Mouse (Mus musculus): ENCODE results near the gene Cdh20.

Cdh20 gene

DNA sequence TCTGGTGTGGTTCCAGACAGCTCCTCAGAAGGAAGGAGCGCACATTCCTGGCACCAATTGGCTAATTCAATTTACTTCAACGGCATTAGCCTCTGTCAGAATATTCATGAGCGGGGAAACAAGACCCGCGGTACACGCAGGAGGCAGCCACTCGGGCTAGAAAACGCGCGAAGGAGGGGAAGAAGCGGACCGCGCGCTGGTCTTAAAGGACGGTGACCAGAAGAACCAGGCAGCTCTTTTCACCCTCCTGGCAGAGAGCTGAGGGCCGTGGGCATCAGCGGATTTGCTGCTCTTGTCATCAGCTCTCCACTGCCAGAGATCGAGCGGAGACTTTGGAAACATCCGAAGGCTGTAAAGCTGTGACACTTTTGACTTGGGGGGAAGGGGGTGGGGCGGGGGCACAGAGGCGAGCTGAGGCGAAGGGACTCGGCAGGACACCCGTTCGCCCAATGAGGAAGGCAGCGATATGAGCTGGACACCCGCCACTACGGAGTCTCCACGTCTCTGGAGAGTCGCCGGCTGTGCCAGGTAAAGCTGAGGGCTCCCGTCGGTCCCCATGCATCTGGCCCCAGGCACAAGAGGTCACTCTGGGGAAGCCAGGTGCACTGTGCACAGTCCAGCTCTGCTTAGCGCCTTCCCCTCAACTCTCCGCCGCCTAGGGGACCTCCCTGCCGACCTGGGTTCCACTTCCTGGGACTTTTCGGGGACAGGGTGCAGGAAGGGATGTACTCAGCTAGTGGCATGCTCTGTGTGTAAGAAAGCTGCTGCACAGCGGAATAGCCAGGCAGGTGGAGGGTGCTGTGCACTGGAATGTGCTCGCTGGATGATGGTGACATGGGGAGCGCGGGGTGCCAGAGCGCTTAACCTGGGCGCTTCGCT lies at the start of gene Cdh20:
Gene Cdh20 (plus strand): TSS at position 159 of the 879 bp plus-strand sequence.
- peak; percentile 3 for DNase-seq

DNA sequence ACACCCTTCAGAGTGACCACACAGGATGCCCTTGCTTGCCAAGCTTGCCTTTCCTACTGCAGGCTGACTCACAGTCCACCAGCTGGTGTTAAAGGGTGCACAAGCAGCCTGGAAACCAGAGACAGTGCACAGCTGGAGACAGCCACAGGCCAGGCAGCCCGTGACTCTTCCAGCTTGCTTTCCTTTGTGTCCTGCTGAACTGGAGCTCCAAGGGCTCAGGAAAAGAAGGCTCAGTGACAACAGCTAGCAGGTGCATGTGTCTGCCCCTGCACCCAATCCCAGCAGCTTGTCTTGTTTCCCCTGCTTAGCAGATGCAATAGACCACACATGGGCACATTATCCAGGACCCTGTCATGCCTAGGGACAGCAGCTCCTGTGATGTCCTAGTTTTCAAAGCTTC lies 21.5 kb upstream of the Cdh20 start:
- DNase-seq, result no peak

DNA sequence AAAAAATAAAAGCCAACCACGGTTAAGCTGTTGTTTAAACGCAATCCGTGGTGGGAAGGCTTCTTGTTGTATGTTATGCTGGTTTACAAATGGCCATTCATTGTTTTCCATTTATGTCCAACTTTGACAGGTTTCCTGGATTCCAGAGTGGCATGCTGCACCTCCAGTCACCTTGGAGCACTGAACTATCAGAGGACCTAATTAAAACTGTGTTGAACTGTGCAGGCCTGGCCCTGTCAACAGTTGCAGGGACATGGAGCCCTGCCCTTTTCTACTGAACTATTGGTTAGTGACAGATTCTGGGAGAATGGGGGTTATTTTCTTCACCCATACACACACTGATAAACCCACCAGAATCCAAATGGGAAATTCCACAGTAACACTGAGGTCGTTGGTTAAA lies 20.9 kb upstream of the Cdh20 start:
- DNase-seq, result no peak

DNA sequence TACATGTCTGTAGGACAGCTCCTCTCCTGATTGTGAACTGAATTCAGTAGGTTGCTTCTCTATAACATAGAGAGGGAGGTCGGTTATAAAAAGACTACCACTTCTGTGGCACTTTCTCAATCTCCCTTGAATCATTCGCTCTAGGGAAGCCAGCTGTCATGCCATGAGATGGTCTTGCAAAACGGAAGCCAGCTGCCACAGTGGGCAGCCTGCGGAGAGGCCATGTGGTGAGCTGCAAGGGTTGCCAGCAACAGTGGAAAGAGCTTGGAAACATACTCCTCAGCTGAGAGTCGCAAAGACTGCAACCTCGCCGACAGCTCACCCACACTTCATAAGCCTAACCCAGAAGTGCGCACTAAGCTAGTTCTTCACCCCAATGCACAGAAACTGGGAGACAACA lies 13.8 kb upstream of the Cdh20 start:
- DNase-seq, result no peak

DNA sequence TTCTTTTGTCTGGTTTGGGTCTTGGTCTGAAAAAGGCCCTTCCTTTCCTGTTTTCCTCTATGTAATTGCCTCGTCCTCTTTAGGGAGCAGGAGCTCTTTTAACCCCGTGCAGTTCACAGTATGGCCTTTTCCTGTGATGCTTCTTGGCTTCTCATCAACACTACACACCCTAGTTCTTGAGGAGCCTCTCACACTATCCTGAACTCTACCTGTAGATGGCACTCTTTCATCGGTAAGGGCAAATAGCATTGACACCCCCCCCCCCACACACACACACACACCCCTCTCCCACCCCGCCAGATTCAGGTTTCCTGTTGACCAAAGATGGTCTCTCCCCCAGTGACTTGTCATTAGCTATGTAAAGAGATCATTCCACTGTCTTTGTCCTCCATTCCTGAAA lies 12.4 kb upstream of the Cdh20 start:
- no peak for DNase-seq

DNA sequence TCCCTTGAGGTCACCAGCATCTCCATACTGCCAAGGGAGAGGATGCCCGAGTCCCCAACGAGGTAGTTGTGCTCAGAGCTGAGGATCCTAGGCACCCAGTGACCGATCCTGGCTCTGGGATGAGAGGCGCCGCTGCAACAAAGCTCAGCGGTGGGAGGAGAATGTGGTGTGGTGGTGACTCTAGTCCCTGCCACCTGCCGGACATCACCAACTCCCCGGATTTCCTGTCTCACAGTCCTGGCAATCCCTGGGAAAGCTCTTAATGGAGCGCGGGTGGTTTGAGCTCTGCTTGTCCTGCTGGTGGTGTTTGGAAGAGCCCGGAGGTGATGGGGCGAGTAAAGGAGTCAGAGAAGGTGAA lies 900 bp downstream of the Cdh20 start:
- no peak for DNase-seq

DNA sequence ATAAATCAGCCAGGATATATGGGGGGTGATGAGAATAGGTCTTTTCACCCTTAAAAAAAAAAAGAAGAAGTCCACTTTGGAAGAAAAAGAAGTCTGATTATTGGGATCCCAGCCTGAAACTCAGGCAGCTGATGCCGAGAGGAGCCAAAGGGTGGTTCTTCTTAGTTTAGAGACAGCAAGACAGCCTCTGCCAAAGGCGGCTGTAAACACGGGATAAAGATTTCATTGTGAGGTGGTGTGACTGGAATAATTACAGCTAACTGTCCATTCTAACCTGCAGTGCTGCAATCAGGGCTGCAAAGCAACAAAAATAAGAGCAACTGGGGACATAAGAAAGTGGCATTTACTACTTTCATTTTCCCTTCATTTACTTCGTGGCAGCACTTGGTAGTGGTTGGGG lies 3.6 kb downstream of the Cdh20 start:
- no peak for DNase-seq

DNA sequence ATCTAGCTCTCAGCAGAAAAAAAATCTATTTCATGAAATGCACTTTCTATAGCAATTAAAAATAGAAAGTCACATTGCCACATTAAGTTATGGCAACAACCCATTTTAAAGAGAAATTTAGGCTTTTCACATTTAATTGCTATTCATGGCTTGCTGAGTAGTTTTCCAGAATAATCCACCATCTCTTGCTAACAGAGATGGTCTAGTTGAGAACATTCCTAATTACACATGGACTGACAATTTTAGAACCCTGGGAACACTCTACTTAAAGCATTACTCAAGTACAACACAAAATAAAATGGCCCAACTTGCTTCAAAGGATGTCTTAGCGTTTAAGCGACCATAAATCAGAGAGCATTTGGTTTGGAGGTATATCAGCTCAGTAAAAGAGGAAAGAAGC lies 4.9 kb downstream of the Cdh20 start:
- no peak for DNase-seq

DNA sequence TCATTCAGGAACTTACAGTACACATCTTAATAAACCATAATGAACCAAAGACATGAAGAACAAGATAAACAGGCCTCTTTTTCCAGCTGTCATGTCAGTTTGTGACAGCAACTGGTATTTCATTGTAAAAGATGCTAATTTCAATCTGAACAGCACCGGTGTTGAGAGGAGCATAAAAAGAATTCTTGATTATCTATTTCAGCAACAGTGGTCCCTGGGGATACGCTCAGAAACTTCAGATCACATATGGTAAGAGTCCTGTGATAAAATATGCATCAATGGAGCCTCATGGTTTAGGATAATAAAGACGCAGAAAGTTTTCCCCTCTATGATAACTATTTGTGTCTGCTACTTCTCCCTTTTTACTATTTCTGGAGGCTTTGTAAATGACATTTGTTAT lies 25.2 kb downstream of the Cdh20 start:
- DNase-seq, result no peak

DNA sequence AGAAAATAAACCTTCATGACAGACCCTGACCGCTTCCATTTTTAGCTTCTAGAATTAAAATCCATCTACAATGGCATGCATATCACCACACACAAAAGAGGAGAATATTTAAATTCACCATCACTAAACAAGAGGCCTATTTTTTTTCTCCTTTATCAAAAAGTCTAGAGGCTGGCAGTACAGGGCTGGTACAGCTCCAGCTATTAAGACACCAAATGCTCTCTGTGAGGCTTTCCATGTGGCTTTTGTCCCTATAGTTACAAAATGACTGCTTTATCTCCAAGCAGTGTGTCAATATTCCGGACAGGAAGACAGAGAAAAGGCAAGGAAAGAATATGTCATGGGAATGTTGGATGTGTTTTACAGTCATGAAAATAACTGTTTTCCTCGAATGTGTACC lies 27.8 kb downstream of the Cdh20 start:
- DNase-seq, result no peak

DNA sequence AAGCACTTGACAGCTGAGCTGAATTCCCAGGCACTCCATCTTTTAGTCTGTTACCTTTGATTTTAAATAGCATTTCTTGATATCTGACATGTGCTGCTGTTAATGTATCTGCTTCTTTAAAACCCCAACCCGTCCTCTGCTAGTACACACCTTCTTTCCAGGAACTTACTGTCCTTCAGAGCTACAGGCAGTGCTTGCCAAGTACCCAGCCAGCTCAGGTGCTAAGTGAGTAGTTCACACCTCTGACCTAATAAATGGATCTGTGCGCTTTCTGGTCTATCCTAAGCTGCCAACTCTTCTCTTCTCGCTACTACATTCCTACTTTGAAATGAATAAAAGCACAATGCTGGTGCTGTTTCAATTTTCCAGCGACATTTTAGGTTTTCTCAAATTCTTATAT lies 28.8 kb downstream of the Cdh20 start:
- DNase-seq, result no peak

DNA sequence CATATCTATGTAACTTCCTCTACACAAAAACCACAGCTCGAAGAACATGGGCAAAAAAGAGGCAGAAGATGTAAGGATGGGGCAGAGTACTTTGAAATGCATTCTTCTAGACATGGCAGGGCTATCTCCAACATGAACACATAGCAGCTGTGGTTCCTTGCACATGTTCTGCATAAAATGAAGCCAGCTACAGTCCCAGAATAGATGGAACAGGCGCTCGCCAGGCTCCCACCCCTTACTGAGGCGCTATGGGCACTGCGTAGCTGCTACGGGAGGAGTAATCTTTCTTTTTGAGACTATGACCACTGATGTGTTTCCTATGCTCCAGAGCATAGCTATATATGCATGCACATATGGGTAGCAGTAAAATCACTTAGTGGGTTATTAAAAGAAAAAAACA lies 36.4 kb downstream of the Cdh20 start:
- no peak for DNase-seq

DNA sequence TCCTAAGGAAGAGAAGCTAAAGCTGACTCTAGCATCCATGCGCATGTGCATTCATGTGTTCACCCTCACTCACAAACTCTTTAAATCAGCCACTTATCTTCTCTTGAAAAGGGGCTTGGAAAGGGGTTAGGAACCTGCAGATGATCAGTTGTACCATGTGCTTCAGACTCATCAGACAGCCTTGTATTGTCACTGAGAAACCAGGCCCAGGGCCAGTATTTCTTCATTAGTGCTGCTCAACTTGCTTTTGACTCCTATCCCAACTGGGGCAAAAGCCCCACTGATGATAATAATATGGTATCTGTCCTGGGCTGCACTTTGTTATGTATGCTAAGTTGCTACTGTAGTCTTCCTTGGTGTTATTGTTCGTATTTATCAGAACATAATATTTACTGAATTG lies 38.9 kb downstream of the Cdh20 start:
- no peak for DNase-seq

DNA sequence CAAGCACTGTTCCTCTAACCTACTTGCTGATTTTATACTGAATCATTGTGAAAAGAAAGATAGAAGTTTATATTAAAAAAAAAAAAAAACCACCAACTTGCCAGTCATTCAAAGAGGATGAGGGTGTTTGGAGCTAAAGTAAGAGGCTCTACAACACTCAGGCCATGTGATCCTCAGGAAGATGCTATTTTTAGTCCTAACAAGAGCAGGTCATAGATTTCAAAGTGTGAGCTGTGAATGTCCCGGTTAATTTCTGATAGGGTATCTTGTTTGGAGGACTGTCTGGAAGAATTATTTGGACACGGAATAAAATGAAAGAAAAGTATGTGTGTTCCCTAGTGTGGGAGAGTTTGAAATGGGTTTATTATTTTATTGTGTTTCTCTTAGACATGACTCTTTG lies 49.2 kb downstream of the Cdh20 start:
- DNase-seq, result no peak

DNA sequence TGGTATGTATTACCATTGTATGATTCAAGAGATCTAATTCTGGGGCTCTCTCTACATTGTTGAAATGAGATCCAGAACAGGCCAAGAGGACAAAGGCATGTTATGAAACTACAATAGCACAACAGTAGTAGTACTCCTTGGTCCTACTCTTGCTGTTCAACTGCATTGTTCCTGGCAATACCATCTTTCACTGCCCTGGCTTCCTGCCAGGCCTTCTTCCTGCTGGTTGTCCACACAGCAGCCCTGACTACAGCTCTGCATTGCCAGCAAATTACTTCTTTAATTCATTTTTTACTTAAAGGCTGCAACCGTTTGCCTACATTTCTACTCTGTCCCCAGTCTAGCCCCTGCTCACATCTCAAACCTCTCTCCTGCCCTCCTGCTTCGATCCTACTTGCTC lies 59.8 kb downstream of the Cdh20 start:
- no peak for DNase-seq

DNA sequence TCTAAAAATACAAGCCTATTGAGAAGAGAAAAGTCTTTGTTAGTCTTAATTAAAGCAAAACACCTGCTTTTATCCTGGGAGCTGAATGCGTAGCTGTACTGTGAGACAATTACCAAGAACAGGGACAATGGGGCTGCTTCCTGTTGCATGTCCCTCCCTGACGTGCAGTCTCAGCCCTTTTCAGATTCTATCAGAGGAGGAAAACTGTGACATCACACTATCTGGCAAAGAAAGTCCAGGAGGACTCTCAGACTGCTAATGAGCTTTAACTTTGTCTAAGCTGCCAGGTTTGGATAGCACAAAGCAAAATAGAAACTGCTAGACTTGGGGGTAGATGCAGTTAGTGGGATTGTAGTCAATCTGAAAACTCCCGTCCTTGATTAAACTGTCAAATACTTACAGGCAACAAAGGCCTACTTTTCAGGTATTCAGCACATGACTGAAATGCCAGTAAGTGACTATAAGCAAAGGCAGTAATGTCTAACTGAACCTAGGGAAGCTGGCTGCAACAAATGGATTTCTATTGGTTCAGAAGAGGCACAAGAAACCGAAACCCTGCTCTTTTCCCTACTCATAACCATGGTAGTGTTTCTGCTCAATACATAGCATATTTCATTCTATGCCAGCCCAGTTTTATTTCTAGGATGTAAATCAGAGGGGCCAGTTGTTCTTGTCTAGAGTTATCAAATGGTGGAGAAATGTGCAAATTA lies 70.0 kb downstream of the Cdh20 start:
- no peak for DNase-seq

DNA sequence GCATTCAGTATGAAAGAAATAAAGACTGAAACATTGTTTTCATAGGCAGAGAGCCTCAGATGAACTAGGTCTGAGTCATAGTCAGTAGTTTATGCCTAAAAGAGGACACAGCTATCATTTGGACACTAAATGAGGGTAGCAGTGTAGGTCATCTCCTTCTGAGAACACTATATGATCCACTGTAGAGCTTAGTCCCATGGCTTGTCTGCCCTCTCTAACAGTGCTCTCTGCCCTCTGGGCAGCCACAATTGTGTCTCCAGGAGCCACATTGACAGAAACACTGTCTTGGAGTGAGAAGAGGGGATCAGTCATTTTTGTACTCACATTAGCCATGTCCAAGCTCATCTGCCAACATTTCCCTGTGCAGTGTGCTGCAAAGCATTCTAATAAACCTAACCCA lies 70.7 kb downstream of the Cdh20 start:
- DNase-seq, result no peak

DNA sequence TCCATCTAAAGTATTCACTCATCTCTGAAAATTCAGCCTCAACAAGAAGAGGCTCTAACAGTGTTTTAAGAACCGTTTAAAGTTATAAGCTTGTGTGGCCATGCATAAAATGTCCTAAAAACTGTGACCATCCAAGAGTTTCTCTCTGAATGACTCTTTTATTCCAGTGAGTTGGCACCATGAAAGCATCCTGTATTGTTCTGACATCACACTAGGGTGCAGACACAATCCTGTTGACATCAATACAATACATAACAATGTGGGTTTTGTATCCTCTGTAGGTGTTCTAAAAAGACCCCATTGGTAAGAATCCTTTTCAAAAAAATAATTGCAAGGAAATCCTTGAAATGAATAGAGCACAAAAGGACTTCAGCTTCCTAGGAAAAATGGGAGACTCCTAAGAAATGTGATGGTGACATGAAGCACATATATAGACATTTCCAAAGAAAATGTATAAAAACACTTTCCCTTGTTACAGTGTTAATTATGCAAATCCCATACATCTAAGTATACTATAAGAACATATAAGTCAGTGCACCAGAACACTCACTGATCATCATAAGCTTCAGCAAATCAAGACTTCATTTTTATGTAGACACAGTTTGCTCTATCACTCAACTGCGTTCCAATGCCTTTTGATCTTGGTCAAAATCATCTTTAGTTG lies 80.1 kb downstream of the Cdh20 start:
- DNase-seq, result no peak

DNA sequence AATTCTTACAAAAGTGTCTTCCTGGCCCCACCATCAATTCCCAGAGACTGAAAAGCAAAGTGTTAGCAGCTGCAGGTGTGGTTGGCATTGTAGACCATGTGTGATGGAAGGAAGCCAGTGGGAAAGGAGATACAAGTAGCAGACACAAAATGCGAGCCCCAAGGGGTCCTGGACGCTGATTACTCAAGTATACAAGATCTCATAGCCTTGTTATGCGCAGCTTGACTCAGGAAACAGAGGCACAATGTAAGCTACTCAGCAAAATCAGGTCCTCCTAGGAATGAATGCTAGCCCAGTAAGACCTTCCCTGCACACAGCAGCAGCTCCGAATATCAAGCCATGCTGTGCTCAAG lies 80.6 kb downstream of the Cdh20 start:
- no peak for DNase-seq

DNA sequence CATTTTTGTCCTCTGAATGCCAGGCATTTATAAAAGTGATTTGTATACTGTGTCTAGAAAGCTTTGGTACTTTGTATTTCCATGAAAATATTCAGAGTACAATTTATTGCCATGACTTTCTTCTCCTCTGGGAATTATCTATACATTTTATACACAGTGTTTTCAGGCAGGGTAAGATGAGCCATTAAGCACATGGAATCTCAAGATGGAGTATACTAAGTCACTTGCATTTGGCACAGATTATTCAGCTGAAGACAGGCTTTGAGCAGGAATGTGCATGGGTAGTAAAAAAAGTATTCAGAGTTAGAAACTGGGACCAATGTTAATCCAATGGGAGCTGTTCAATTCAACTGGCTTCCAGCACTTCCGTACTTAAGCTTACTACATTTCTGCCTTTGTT lies 109.1 kb downstream of the Cdh20 start:
- no peak for DNase-seq

DNA sequence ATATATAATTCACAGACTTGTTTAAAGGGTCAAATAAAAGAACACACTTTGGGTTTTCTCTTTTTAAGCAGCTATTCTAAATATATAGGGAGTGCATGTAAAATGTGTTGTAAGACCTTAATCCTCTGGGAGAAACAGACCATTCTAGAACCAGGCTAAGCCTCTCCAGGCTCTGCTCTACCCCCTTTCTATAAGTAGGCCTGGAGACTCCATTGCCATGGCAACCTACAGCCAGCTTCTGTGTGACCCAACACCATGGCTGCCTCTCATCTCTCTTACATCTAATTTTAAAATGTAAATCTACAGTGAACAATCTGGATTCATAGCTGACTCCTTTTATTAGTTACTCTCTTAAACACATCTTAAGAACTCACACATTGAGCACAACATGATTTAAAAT lies 133.5 kb downstream of the Cdh20 start:
- no peak for DNase-seq

DNA sequence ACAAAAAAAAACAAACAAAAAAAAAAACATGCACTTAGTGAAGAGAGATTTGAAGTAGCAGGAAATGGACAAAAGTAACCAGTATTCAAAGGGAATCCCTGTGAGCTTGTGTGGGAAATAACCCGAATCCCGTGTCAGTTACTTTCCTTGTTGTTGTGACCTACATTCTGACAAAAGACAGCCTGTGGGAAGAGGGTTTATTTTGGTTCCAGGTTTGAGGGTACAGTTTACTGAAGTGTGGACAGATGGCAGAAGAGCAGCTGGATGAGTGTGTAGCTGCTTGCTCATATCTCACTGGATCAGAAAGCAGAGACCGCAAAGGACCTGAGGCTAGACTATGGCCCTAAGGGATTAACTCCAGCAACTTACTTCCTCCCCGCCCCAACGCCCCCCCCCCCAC lies 135.1 kb downstream of the Cdh20 start:
- DNase-seq, result no peak

DNA sequence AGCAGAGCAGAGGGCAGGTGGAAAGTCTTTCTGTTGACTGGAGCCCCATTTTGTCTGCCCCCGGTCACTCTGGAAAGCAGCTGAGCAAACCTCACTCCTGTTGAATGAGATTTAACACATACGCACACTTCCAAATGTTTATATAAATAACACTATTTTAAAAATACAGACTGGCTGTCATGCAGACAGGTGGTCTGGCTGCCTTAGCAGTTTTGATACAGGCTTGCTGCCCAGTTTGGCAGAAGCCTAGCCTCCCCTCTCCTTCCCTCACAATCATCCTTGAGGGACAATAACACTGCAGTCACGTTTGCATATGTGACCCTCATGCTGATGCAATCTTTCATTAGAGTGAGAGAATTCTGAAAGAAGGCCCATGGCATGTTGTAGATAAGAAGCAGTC lies 144.1 kb downstream of the Cdh20 start:
- no peak for DNase-seq

DNA sequence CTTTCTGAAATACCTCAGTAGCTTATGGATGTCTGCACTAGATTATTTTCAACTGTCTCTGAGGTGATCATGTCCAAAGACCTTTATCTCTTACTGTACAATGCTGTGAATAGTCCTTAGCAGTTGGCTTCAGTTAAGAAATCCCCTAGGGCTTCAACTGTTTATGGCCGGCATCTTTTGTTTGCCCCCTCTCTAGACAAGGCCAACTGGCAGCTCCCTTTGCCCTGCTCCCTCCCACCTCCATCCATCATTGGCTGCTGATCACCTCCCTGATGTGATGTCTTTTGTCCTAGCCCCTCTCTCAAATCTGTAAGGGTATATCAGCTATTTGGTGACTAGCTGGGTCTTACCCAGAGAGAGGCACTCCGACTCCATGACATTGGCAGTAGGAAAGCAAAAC lies 148.2 kb downstream of the Cdh20 start:
- no peak for DNase-seq
